Mouse (Mus musculus) forebrain, embryonic 12.5 days (tissue): ENCODE results near the gene Calml4. TPM values are rescaled to one million over a fixed set of nuclear protein-coding genes. Genes with fewer than 3 reads are reported as not detected.
"Not testable (repeated sequence)": the region's sequence is repeated elsewhere in the genome, so short reads cannot be mapped to it uniquely, and the experiment has no call there.

Experiments used
- ATAC-seq: fragments of 200-750 bp; cut with Nextera tagmentation; 2 replicates; pipeline ENCODE4 v1.8.0; 2017; ENCODE audit warnings: moderate TSS enrichment; ENCODE audit not compliant: low FRiP score
- H3K27ac ChIP-seq: fragments of 300-500 bp; sonication (generic); 2 replicates; pipeline ENCODE4 v1.5.1; 2016; ENCODE audit warnings: mild to moderate bottlenecking
- H3K27me3 ChIP-seq: fragments of 300-500 bp; sonication (generic); 2 replicates; pipeline ENCODE4 v1.6.1; 2016; ENCODE audit warnings: mild to moderate bottlenecking
- H3K36me3 ChIP-seq: fragments of 300-500 bp; sonication (generic); replicated peaks from 2 replicates; pipeline ENCODE4 v1.6.1; 2016; ENCODE audit warnings: mild to moderate bottlenecking
- H3K4me1 ChIP-seq: fragments of 300-500 bp; sonication (generic); 2 replicates; pipeline ENCODE4 v1.6.1; 2016
- H3K4me2 ChIP-seq: fragments of 300-500 bp; sonication (generic); 2 replicates; pipeline ENCODE4 v1.6.1; 2016; ENCODE audit warnings: mild to moderate bottlenecking, moderate library complexity
- H3K4me3 ChIP-seq: fragments of 300-500 bp; sonication (generic); replicated peaks from 2 replicates; pipeline ENCODE4 v1.5.1; 2016; ENCODE audit warnings: mild to moderate bottlenecking
- H3K9ac ChIP-seq: fragments of 300-500 bp; sonication (generic); 2 replicates; pipeline ENCODE4 v1.6.1; 2016; ENCODE audit warnings: mild to moderate bottlenecking
- H3K9me3 ChIP-seq: fragments of 300-500 bp; sonication (generic); 2 replicates; pipeline ENCODE4 v1.6.1; 2016
- WGBS: fragments of 180-500 bp; shearing (Covaris S2); methylation state at CpG from one replicate; pipeline ENCODE4 v1.1.7; 2016; 5-methylcytosine and 5-hydroxymethylcytosine counted together
- polyA plus RNA-seq: library from polyadenylated mRNA; unstranded; fragments of >200 nt; fragmentation: Nextera tagmentation; extraction: Ambion mirVana; gene quantifications from 2 replicates; pipeline ENCODE4 v1.2.1, GENCODE M21; 2016

Gene Calml4
- polyA plus RNA-seq, 1 experiment from 2014 or later, result 3.1 TPM

- H3K27ac ChIP-seq, H3K27me3 ChIP-seq, H3K9me3 ChIP-seq, H3K4me1 ChIP-seq, H3K4me3 ChIP-seq, H3K9ac ChIP-seq, H3K4me2 ChIP-seq, ATAC-seq, H3K36me3 ChIP-seq: not testable (repeated sequence)
- 88% methylated on average over 6 of the region's 6 CpGs for WGBS
Observed at GRCm38 (mm10) chr9:62819910-62820309, 38.0 kb upstream of the Calml4 start.

- Histone ChIP-seq H3K4me2 (no peak overlapping the region), H3K9me3 (no peaks in the 10 kb centered on the region), H3K27me3 (no peaks in the 10 kb centered on the region), H3K27ac (no peak overlapping the region), H3K4me3 (no peak overlapping the region), H3K36me3 (no peaks in the 10 kb centered on the region), H3K9ac (no peak overlapping the region), H3K4me1 (peaks cover 9% of the 10 kb centered on the region)
- 84% methylated on average over 6 of the region's 6 CpGs for WGBS
- ATAC-seq, result no peak
Observed at GRCm38 (mm10) chr9:62820829-62821228, 37.1 kb upstream of the Calml4 start.

- H3K9ac ChIP-seq, result no peak overlapping the region
- H3K4me2 ChIP-seq, result no peak overlapping the region
- H3K27ac ChIP-seq, result no peak overlapping the region
- ATAC-seq, result no peak
- 86% methylated on average over 7 of the region's 7 CpGs for WGBS
- H3K9me3 ChIP-seq, result no peaks in the 10 kb centered on the region
- H3K4me1 ChIP-seq, result peaks cover 19% of the 10 kb centered on the region
- H3K36me3 ChIP-seq, result no peaks in the 10 kb centered on the region
- H3K4me3 ChIP-seq, result no peak overlapping the region
- H3K27me3 ChIP-seq, result no peaks in the 10 kb centered on the region
Observed at GRCm38 (mm10) chr9:62821811-62822210, 36.1 kb upstream of the Calml4 start.

GRCm38 (mm10) chr9:62825791-62826393 is 32.0 kb upstream of the Calml4 start:
- WGBS, result 2% methylated on average over 9 of the region's 9 CpGs
- Histone ChIP-seq H3K4me1 (peaks cover 33% of the 10 kb centered on the region), H3K27me3 (no peaks in the 10 kb centered on the region), H3K36me3 (no peaks in the 10 kb centered on the region), H3K4me3 (no peak overlapping the region), H3K27ac (peak overlapping the region; percentile 79), H3K9ac (no peak overlapping the region), H3K4me2 (peak overlapping the region; percentile 34), H3K9me3 (no peaks in the 10 kb centered on the region)
- ATAC-seq, result peak; percentile 42

GRCm38 (mm10) chr9:62826456-62826855 is 31.4 kb upstream of the Calml4 start:
- H3K4me1 ChIP-seq, result peaks cover 33% of the 10 kb centered on the region
- no peak for ATAC-seq
- H3K4me2 ChIP-seq, result peak overlapping the region; percentile 34
- no peak overlapping the region for H3K4me3 ChIP-seq
- 4% methylated on average over 7 of the region's 7 CpGs for WGBS
- peak overlapping the region; percentile 79 for H3K27ac ChIP-seq
- no peaks in the 10 kb centered on the region for H3K9me3 ChIP-seq
- no peaks in the 10 kb centered on the region for H3K27me3 ChIP-seq
- H3K36me3 ChIP-seq, result no peaks in the 10 kb centered on the region
- no peak overlapping the region for H3K9ac ChIP-seq

- Histone ChIP-seq H3K27ac (peak overlapping the region; percentile 63), H3K4me1 (peaks cover 33% of the 10 kb centered on the region), H3K36me3 (no peaks in the 10 kb centered on the region), H3K9ac (no peak overlapping the region), H3K4me3 (peak overlapping the region; percentile 30), H3K4me2 (peak overlapping the region; percentile 51), H3K27me3 (no peaks in the 10 kb centered on the region), H3K9me3 (no peaks in the 10 kb centered on the region)
- WGBS, result 6% methylated on average over 24 of the region's 24 CpGs
- ATAC-seq, result peak; percentile 7; the same call in 1 of the 2 replicates
Observed at GRCm38 (mm10) chr9:62827939-62828652, 29.8 kb upstream of the Calml4 start.

GRCm38 (mm10) chr9:62828662-62829086 is 29.2 kb upstream of the Calml4 start:
- peak overlapping the region; percentile 51 for H3K4me2 ChIP-seq
- ATAC-seq, result peak; percentile 90
- H3K27ac ChIP-seq, result peak overlapping the region; percentile 42; the same call in 1 of the 2 replicates
- no peak overlapping the region for H3K9ac ChIP-seq
- no peaks in the 10 kb centered on the region for H3K36me3 ChIP-seq
- peak overlapping the region; percentile 30 for H3K4me3 ChIP-seq
- H3K9me3 ChIP-seq, result no peaks in the 10 kb centered on the region
- no peaks in the 10 kb centered on the region for H3K27me3 ChIP-seq
- peaks cover 33% of the 10 kb centered on the region for H3K4me1 ChIP-seq
- WGBS, result 0% methylated on average over 23 of the region's 23 CpGs

GRCm38 (mm10) chr9:62829877-62830276 is 28.0 kb upstream of the Calml4 start:
- Histone ChIP-seq H3K4me2 (no peak overlapping the region), H3K4me3 (no peak overlapping the region), H3K27ac (no peak overlapping the region), H3K4me1 (peaks cover 33% of the 10 kb centered on the region), H3K9ac (no peak overlapping the region), H3K36me3 (no peaks in the 10 kb centered on the region), H3K27me3 (no peaks in the 10 kb centered on the region), H3K9me3 (no peaks in the 10 kb centered on the region)
- ATAC-seq, result no peak
- WGBS, result 84% methylated on average over 6 of the region's 6 CpGs

GRCm38 (mm10) chr9:62834906-62835305 is 23.0 kb upstream of the Calml4 start:
- H3K27me3 ChIP-seq, result no peaks in the 10 kb centered on the region
- 86% methylated on average over 5 of the region's 5 CpGs for WGBS
- no peak for ATAC-seq

GRCm38 (mm10) chr9:62835705-62836446 is 22.0 kb upstream of the Calml4 start:
- WGBS, result 70% methylated on average over 4 of the region's 4 CpGs
- Histone ChIP-seq H3K4me3 (no peak overlapping the region), H3K9me3 (no peaks in the 10 kb centered on the region), H3K36me3 (no peaks in the 10 kb centered on the region), H3K27ac (no peak overlapping the region), H3K4me2 (no peak overlapping the region), H3K4me1 (peaks cover 24% of the 10 kb centered on the region), H3K9ac (no peak overlapping the region), H3K27me3 (0 out of 2 replicates have a peak, but pooled peaks cover 4% of the 10 kb centered on the region)
- ATAC-seq, result no peak

More at GRCm38 (mm10) chr9:62834906-62835305, 23.0 kb upstream of the Calml4 start:
- Histone ChIP-seq H3K27ac (no peak overlapping the region), H3K9ac (no peak overlapping the region), H3K4me1 (peaks cover 21% of the 10 kb centered on the region), H3K4me2 (no peak overlapping the region), H3K36me3 (no peaks in the 10 kb centered on the region), H3K4me3 (no peak overlapping the region), H3K9me3 (no peaks in the 10 kb centered on the region)

- H3K27ac ChIP-seq, result peak overlapping the region; percentile 87; the same call in 1 of the 2 replicates
- H3K9me3 ChIP-seq, result no peaks in the 10 kb centered on the region
- H3K4me1 ChIP-seq, result peaks cover 26% of the 10 kb centered on the region
- no peaks in the 10 kb centered on the region for H3K36me3 ChIP-seq
- no peak overlapping the region for H3K4me2 ChIP-seq
- H3K4me3 ChIP-seq, result no peak overlapping the region
- WGBS, result 71% methylated on average over 3 of the region's 3 CpGs
- H3K27me3 ChIP-seq, result 0 out of 2 replicates have a peak, but pooled peaks cover 5% of the 10 kb centered on the region
- no peak overlapping the region for H3K9ac ChIP-seq
- ATAC-seq, result no peak
Observed at GRCm38 (mm10) chr9:62837611-62838010, 20.3 kb upstream of the Calml4 start.

- peak overlapping the region; percentile 87 for H3K27ac ChIP-seq
- ATAC-seq, result peak; percentile 30; the same call in 1 of the 2 replicates
Observed at GRCm38 (mm10) chr9:62838146-62838505, 19.8 kb upstream of the Calml4 start.

More at GRCm38 (mm10) chr9:62838146-62838505, 19.8 kb upstream of the Calml4 start:
- peak overlapping the region; percentile 69 for H3K4me3 ChIP-seq
- peak overlapping the region; percentile 88 for H3K4me2 ChIP-seq
- WGBS, result 13% methylated on average over 8 of the region's 8 CpGs
- peaks cover 26% of the 10 kb centered on the region for H3K4me1 ChIP-seq
- H3K9ac ChIP-seq, result no peak overlapping the region
- H3K9me3 ChIP-seq, result no peaks in the 10 kb centered on the region
- 0 out of 2 replicates have a peak, but pooled peaks cover 5% of the 10 kb centered on the region for H3K27me3 ChIP-seq
- no peaks in the 10 kb centered on the region for H3K36me3 ChIP-seq
